Mouse (Mus musculus): ENCODE measurements at regions not wholly inside any gene's neighbourhood (a gene's known extent, or its start where the extent isn't known, plus 50 kb on each side); places are given as distances from the start of the nearest gene placed in this dataset.

DNA sequence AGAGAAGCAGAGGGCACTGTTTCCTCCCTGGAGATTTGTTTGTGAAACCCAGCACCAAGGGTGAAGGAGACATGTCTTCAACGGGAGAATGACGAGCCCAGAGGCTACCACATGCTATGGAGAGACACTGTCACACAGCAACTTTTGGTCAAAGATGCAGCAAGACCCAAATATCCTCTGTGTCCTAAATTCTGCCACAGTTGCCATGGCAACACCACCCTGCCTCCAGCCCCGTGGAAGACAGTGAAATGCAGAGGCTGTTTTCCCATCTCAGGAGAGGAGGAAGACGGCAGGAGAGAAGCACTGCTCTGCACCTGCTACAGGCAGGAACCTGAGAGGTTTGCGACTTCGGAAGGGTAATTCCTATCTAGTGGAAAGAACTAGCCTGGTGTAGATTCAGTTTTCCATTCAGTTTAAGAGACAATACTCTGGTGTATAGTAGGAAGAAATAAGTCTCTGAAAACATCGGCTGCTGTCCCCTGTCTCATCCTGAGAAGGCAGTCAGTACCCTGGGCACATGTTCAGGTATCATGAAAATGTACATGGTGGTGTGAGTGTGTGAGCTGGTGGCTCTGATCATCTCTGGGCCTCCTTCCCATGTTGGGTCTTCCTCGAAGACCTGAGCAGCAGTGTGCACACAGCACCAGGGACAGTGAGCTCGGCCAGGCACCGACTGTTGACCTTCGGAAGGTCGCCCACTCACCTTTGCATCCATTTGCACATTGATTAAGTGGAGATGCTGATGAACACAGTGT is 333.6 kb downstream of the Agtpbp1 start:
- no peak for TF ChIP-seq CTCF (IDR thresholded peaks at IDR 0.05; ENCODE audit: extremely low read depth, insufficient read depth, insufficient read length, insufficient replicate concordance)
- TF ChIP-seq POLR2A (IDR thresholded peaks at IDR 0.05; ENCODE audit: low read depth, low read length): no peak

Measured in spleen, adult 2 months (tissue).